Mouse (Mus musculus) forebrain, embryonic 14.5 days (tissue): Measurements from ENCODE around the gene Il3. TPM values are rescaled to one million over a fixed set of nuclear protein-coding genes. Genes with fewer than 3 reads are reported as not detected.

ENCODE experiments used
- ATAC-seq: fragments of 200-750 bp; cut with Nextera tagmentation; 2 replicates; pipeline ENCODE4 v1.8.0; 2017; ENCODE audit warnings: mild to moderate bottlenecking, moderate library complexity
- DNase-seq: peaks from one replicate; pipeline ENCODE4 v3.0.0-alpha.2; 2015; ENCODE audit warnings: low spot score
- H3K27ac ChIP-seq: fragments of 300-500 bp; sonication (generic); 2 replicates; pipeline ENCODE4 v1.5.1; 2014; ENCODE audit warnings: low read depth, mild to moderate bottlenecking, control low read depth, low read length, moderate library complexity
- H3K27me3 ChIP-seq: fragments of 300-500 bp; sonication (generic); replicated peaks from 2 replicates; pipeline ENCODE4 v1.6.1; 2014; ENCODE audit warnings: low read length, control low read depth, mixed read lengths; ENCODE audit not compliant: control insufficient read depth, insufficient read depth
- H3K36me3 ChIP-seq: fragments of 300-500 bp; sonication (generic); 2 replicates; pipeline ENCODE4 v1.6.1; 2014; ENCODE audit warnings: low read length, control low read depth; ENCODE audit not compliant: control insufficient read depth, insufficient read depth
- H3K4me1 ChIP-seq: fragments of 300-500 bp; sonication (generic); 2 replicates; pipeline ENCODE4 v1.6.1; 2014; ENCODE audit warnings: antibody characterized with exemption, low read length, control low read depth; ENCODE audit not compliant: control insufficient read depth, insufficient read depth
- H3K4me2 ChIP-seq: fragments of 300-500 bp; sonication (generic); 2 replicates; pipeline ENCODE4 v1.6.1; 2014; ENCODE audit warnings: mild to moderate bottlenecking, control low read depth, low read length
- H3K4me3 ChIP-seq: fragments of 300-500 bp; sonication (generic); 2 replicates; pipeline ENCODE4 v1.5.1; 2014; ENCODE audit warnings: low read depth, low read length, control low read depth
- H3K9ac ChIP-seq: fragments of 300-500 bp; sonication (generic); 2 replicates; pipeline ENCODE4 v1.6.1; 2014; ENCODE audit warnings: mild to moderate bottlenecking, low read length, control low read depth, moderate library complexity
- H3K9me3 ChIP-seq: fragments of 300-500 bp; sonication (generic); replicated peaks from 2 replicates; pipeline ENCODE4 v1.6.1; 2016; ENCODE audit warnings: low read length, control low read depth, mixed read lengths; ENCODE audit not compliant: control insufficient read depth
- WGBS: fragments of 180-500 bp; shearing (Covaris S2); extraction: QIAGEN DNeasy Blood & Tissue Kit; methylation state at CpG from one replicate; pipeline ENCODE4 v1.1.7; 2014; 5-methylcytosine and 5-hydroxymethylcytosine counted together
- polyA plus RNA-seq: library from polyadenylated mRNA; unstranded; fragments of >200 nt; fragmentation: Nextera tagmentation; extraction: Ambion mirVana; gene quantifications from 2 replicates; pipeline ENCODE4 v1.2.1, GENCODE M21; 2014

The Il3 gene
- polyA plus RNA-seq, 1 experiment from 2014 or later = not detected

- no peak overlapping the region for H3K9ac ChIP-seq
- ATAC-seq (no peak), DNase-seq (no peak)
- no peaks in the 10 kb centered on the region for H3K4me1 ChIP-seq
- H3K9me3 ChIP-seq = no peaks in the 10 kb centered on the region
- 80% methylated on average over 2 of the region's 2 CpGs for WGBS
- no peaks in the 10 kb centered on the region for H3K27me3 ChIP-seq
- no peak overlapping the region for H3K4me3 ChIP-seq
- H3K4me2 ChIP-seq = no peak overlapping the region
- no peaks in the 10 kb centered on the region for H3K36me3 ChIP-seq
- no peak overlapping the region for H3K27ac ChIP-seq
Measured at GRCm38 (mm10) chr11:54236939-54237338, 30.1 kb downstream of the Il3 start.

- no peak for ATAC-seq
- Histone ChIP-seq H3K27ac (no peak overlapping the region), H3K9me3 (no peaks in the 10 kb centered on the region), H3K9ac (no peak overlapping the region), H3K27me3 (no peaks in the 10 kb centered on the region), H3K4me1 (no peaks in the 10 kb centered on the region), H3K4me3 (no peak overlapping the region), H3K36me3 (no peaks in the 10 kb centered on the region), H3K4me2 (no peak overlapping the region)
- 96% methylated on average over 2 of the region's 2 CpGs for WGBS
- DNase-seq = no peak
Measured at GRCm38 (mm10) chr11:54227478-54227877, 39.6 kb downstream of the Il3 start.

- Histone ChIP-seq H3K27me3 (no peaks in the 10 kb centered on the region), H3K4me1 (no peaks in the 10 kb centered on the region), H3K36me3 (no peaks in the 10 kb centered on the region), H3K27ac (no peak overlapping the region), H3K4me3 (no peak overlapping the region), H3K9me3 (no peaks in the 10 kb centered on the region), H3K9ac (no peak overlapping the region), H3K4me2 (no peak overlapping the region)
- ATAC-seq (no peak), DNase-seq (no peak)
- 87% methylated on average over 5 of the region's 5 CpGs for WGBS
Measured at GRCm38 (mm10) chr11:54224475-54224986, 42.5 kb downstream of the Il3 start.

DNA sequence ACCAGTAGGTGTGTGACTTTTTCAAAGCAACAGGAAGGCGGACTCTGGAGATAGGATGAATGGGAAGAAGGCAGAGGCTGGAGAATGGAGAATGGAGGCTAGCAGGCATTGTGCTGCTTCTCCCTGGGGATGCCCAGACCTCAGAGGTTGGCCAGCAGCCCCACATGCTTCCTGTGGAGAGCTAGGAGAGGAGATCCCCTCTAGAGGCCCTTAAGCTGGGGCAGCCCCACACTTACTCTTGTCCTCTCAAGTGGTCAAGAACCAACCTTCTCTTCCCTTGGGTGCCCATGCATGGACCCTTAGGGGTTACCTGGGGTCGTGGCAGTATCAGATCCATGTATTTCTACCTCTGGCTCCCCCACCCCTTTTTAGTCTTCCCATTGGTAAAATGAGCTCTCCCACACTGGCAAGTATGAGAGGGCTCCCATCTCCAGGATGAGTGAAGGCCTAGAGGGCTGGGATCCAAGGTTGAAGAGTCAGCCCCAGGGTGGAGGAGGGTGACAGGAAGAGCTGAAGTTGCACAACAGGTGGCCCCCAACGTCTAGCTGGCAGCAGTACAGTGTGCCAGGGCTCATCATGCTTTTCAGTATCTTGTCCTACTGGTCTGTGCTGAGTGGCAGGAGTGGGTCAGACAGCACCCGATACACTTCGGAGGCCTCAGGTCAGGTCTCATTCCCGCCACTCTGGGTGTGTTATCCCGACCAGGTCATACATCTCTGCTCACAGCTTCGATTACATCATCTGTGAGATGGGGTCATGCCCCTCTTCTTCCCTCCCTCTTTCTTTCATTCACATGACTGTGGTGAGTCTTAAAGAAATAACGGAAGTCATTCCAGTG lies 43.2 kb downstream of the Il3 start:
- ATAC-seq = no peak
- no peaks in the 10 kb centered on the region for H3K27me3 ChIP-seq
- H3K4me3 ChIP-seq = no peak overlapping the region
- H3K9me3 ChIP-seq = no peaks in the 10 kb centered on the region
- H3K27ac ChIP-seq = no peak overlapping the region
- DNase-seq = no peak
- H3K4me2 ChIP-seq = no peak overlapping the region
- no peaks in the 10 kb centered on the region for H3K4me1 ChIP-seq
- no peak overlapping the region for H3K9ac ChIP-seq
- H3K36me3 ChIP-seq = no peaks in the 10 kb centered on the region
- 89% methylated on average over 9 of the region's 9 CpGs for WGBS

- H3K4me1 ChIP-seq = no peaks in the 10 kb centered on the region
- H3K4me3 ChIP-seq = no peak overlapping the region
- H3K27me3 ChIP-seq = no peaks in the 10 kb centered on the region
- H3K36me3 ChIP-seq = no peaks in the 10 kb centered on the region
- H3K27ac ChIP-seq = no peak overlapping the region
- ATAC-seq (no peak), DNase-seq (no peak)
- H3K9ac ChIP-seq = no peak overlapping the region
- 76% methylated on average over 6 of the region's 6 CpGs for WGBS
- H3K4me2 ChIP-seq = no peak overlapping the region
- no peaks in the 10 kb centered on the region for H3K9me3 ChIP-seq
Measured at GRCm38 (mm10) chr11:54219903-54220740, 47.0 kb downstream of the Il3 start.

DNA sequence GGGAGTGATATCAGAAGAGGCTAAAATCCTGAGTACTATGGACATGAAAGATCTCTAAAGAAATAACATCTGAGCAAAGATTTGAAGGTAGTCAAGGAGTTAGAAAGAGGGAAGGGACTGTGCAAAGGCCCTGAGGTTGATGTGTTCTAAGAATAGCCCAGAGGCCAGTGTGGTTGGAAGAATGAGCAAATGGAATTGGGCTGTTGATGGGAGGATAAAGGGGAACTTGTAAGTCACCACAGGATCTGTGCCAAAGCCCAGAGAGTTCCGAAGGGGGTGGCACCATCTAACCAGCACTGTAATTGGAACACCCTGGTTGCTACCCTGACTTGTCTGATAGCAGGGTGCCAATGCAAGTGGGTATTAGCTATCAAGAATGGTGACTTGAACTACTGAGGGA lies 47.9 kb downstream of the Il3 start:
- no peaks in the 10 kb centered on the region for H3K4me1 ChIP-seq
- H3K27me3 ChIP-seq = no peaks in the 10 kb centered on the region
- no peak overlapping the region for H3K27ac ChIP-seq
- no peak overlapping the region for H3K4me2 ChIP-seq
- no peak overlapping the region for H3K9ac ChIP-seq
- no peak for DNase-seq
- no peaks in the 10 kb centered on the region for H3K36me3 ChIP-seq
- ATAC-seq = no peak
- 79% methylated on average over 1 of the region's 1 CpGs for WGBS
- H3K9me3 ChIP-seq = no peaks in the 10 kb centered on the region
- no peak overlapping the region for H3K4me3 ChIP-seq

DNA sequence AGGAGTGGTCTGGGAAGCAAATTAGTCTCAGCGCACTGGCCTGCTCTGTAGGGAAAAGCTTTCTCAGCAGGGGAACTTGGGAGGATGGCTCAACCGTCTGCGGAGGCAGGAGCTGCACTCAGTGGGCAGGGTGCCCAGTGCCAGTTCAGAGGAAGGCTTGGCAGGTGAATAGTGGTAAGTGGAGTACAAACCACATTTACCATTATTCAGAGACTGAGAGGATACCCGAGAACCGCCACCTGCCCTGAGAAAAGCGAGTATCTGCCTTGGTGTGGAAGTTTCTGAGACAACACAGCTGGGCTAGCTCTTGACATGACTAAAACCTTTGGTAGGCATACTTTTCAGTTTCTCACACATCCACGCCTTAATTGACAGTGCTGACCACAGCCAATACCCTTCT lies 49.7 kb downstream of the Il3 start:
- Histone ChIP-seq H3K36me3 (no peaks in the 10 kb centered on the region), H3K27ac (no peak overlapping the region), H3K9ac (no peak overlapping the region), H3K4me3 (no peak overlapping the region), H3K9me3 (no peaks in the 10 kb centered on the region), H3K4me1 (no peaks in the 10 kb centered on the region), H3K4me2 (no peak overlapping the region), H3K27me3 (no peaks in the 10 kb centered on the region)
- ATAC-seq (no peak), DNase-seq (no peak)
- WGBS = 60% methylated on average over 7 of the region's 7 CpGs

DNA sequence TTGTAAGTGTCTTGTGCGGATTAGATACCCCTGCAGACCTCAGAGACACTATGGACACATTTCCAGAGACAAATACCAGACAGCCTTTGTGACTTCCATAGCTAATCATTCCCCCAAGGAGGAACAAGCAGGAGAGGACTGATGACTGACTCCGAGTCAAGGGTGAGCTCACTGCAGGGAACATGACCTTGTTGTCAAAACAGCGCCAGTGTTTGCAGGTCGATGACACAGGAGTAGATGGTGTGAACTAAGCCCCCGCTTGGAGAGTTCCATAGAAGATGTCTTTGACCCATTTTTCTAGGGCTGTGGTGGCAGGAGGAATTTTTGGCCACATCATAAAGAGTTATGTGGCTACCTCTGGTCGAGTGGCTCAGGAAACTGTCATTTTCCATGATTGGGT lies 51.0 kb downstream of the Il3 start:
- Histone ChIP-seq H3K27me3 (no peaks in the 10 kb centered on the region), H3K9ac (no peak overlapping the region), H3K9me3 (no peaks in the 10 kb centered on the region), H3K4me3 (no peak overlapping the region), H3K27ac (no peak overlapping the region), H3K4me2 (no peak overlapping the region), H3K4me1 (no peaks in the 10 kb centered on the region), H3K36me3 (no peaks in the 10 kb centered on the region)
- WGBS = 82% methylated on average over 6 of the region's 6 CpGs
- no peak for ATAC-seq
- no peak for DNase-seq
